ENCODE assay signal across 9 mouse cellular contexts in genomic region chr5:64513155-64513945, GRCm38 (mm10).
DNase-seq lines count a peak whose midpoint lies in the region; ATAC-seq and TF ChIP-seq lines count a peak whose summit lies in the region.
"Had no signal": no experiment of that assay in that cellular context is flagged by ENCODE, and none has a peak within 500 bp of the region (broad histone marks: within the 10 kb centered on the region; RNA-seq: fewer than 3 reads in every experiment).

No protein-coding gene starts in this region.

- no peak for TF ChIP-seq CTCF in brain, embryonic 14.5 days (IDR thresholded peaks at IDR 0.05; ENCODE audit: borderline replicate concordance, extremely low read depth, insufficient read depth, insufficient read length)

- peak; percentile 61 for DNase-seq in layer of hippocampus, adult 11-12 months (ENCODE audit: low spot score)
- no peak for DNase-seq in layer of hippocampus, adult 9-10 months (ENCODE audit: low spot score)
- DNase-seq in brain, embryonic 14.5 days (ENCODE audit: low read depth), result peak; percentile 88
- peak; percentile 85 for DNase-seq in forebrain, embryonic 14.5 days (ENCODE audit: low spot score)
- DNase-seq in left cerebral cortex, postnatal 36 days (ENCODE audit: low spot score in 2 of 2), result peak; percentile 50 to 67
- no peak for DNase-seq in kidney, postnatal 36 days
- no peak for DNase-seq in retina, postnatal 1 day

- H3K4me2 ChIP-seq in forebrain, embryonic 14.5 days (ENCODE audit: low read length), result no peak overlapping the region
- H3K4me2 ChIP-seq in kidney, embryonic 14.5 days (replicated peaks; ENCODE audit: low read depth, low read length), result no peak overlapping the region
- H3K4me2 ChIP-seq: limb, embryonic 12.5 days had no signal

- intact Hi-C loops in left cerebral cortex, postnatal 36 days (cut with DNase I), result no loop called here

- no peak overlapping the region for H3K27ac ChIP-seq in forebrain, embryonic 14.5 days (ENCODE audit: low read depth, low read length)
- H3K27ac ChIP-seq in kidney, embryonic 14.5 days (ENCODE audit: low read depth, low read length), result no peak overlapping the region
- H3K27ac ChIP-seq: limb, embryonic 12.5 days had no signal

- H3K9ac ChIP-seq in forebrain, embryonic 14.5 days (ENCODE audit: low read length), result no peak overlapping the region
- no peak overlapping the region for H3K9ac ChIP-seq in kidney, embryonic 14.5 days (ENCODE audit: low read depth, low read length)
- H3K9ac ChIP-seq: limb, embryonic 12.5 days had no signal

- no peaks in the 10 kb centered on the region for H3K36me3 ChIP-seq in forebrain, embryonic 14.5 days (ENCODE audit: control insufficient read depth, insufficient read depth, low read length)
- no peaks in the 10 kb centered on the region for H3K36me3 ChIP-seq in kidney, embryonic 14.5 days (ENCODE audit: control insufficient read depth, insufficient read depth, low read length)
- H3K36me3 ChIP-seq: limb, embryonic 12.5 days had no signal

- WGBS in forebrain, embryonic 14.5 days, result 67% methylated on average over 19 of the region's 20 CpGs
- WGBS in kidney, embryonic 14.5 days, result 78% methylated on average over 20 of the region's 20 CpGs

- H3K27me3 ChIP-seq in forebrain, embryonic 14.5 days (replicated peaks; ENCODE audit: control insufficient read depth, insufficient read depth, low read length), result no peaks in the 10 kb centered on the region
- H3K27me3 ChIP-seq in kidney, embryonic 14.5 days (ENCODE audit: control insufficient read depth, insufficient read depth, low read length), result no peaks in the 10 kb centered on the region
- H3K27me3 ChIP-seq: limb, embryonic 12.5 days had no signal

- H3K4me3 ChIP-seq in forebrain, embryonic 14.5 days (ENCODE audit: low read depth, low read length), result no peak overlapping the region
- no peak overlapping the region for H3K4me3 ChIP-seq in kidney, embryonic 14.5 days (ENCODE audit: low read length)
- H3K4me3 ChIP-seq: limb, embryonic 12.5 days had no signal

- no peaks in the 10 kb centered on the region for H3K9me3 ChIP-seq in forebrain, embryonic 14.5 days (replicated peaks; ENCODE audit: control insufficient read depth, low read length)
- H3K9me3 ChIP-seq in kidney, embryonic 14.5 days (ENCODE audit: control insufficient read depth, low read length), result no peaks in the 10 kb centered on the region
- H3K9me3 ChIP-seq: limb, embryonic 12.5 days had no signal

- H3K4me1 ChIP-seq in forebrain, embryonic 14.5 days (ENCODE audit: control insufficient read depth, insufficient read depth, low read length), result 0 out of 2 replicates have a peak, but pooled peaks cover 3% of the 10 kb centered on the region
- no peaks in the 10 kb centered on the region for H3K4me1 ChIP-seq in kidney, embryonic 14.5 days (ENCODE audit: control insufficient read depth, insufficient read depth, low read length)

- no peak for TF ChIP-seq POLR2A in brain, embryonic 14.5 days (IDR thresholded peaks at IDR 0.05; ENCODE audit: borderline replicate concordance, extremely low read depth, insufficient read depth, insufficient read length, poor library complexity, severe bottlenecking)

- peak; percentile 80 for ATAC-seq in forebrain, embryonic 14.5 days
- no peak for ATAC-seq in kidney, embryonic 14.5 days (ENCODE audit: low FRiP score, low TSS enrichment)

Comparison
In these comparisons a context has a peak if more than half of its experiments do, and no peak if none do; other contexts are left out.
1. DNase-seq: peak in layer of hippocampus, adult 11-12 months (single experiment), brain, embryonic 14.5 days (single experiment), forebrain, embryonic 14.5 days (single experiment) and left cerebral cortex, postnatal 36 days (2 of 2); none in layer of hippocampus, adult 9-10 months (single experiment), kidney, postnatal 36 days (0 of 2) and retina, postnatal 1 day (single experiment).